Mouse (Mus musculus) midbrain, embryonic 13.5 days (tissue): ENCODE measurements around the gene Insm2. TPM values are rescaled to one million over a fixed set of nuclear protein-coding genes. Genes with fewer than 3 reads are reported as not detected.

Experiments
- ATAC-seq: fragments of 200-750 bp; cut with Nextera tagmentation; 2 replicates; pipeline ENCODE4 v1.8.0; 2017; ENCODE audit warnings: mild to moderate bottlenecking, moderate TSS enrichment, moderate library complexity
- H3K27ac ChIP-seq: fragments of 300-500 bp; sonication (generic); 2 replicates; pipeline ENCODE4 v1.5.1; 2015; ENCODE audit warnings: inconsistent platforms, mild to moderate bottlenecking, moderate library complexity
- H3K27me3 ChIP-seq: fragments of 300-500 bp; sonication (generic); 2 replicates; pipeline ENCODE4 v1.6.1; 2015; ENCODE audit warnings: mild to moderate bottlenecking, inconsistent platforms
- H3K36me3 ChIP-seq: fragments of 300-500 bp; sonication (generic); 2 replicates; pipeline ENCODE4 v1.6.1; 2015; ENCODE audit warnings: mild to moderate bottlenecking, inconsistent platforms
- H3K4me1 ChIP-seq: fragments of 300-500 bp; sonication (generic); replicated peaks from 2 replicates; pipeline ENCODE4 v1.6.1; 2015; ENCODE audit warnings: inconsistent platforms
- H3K4me2 ChIP-seq: fragments of 300-500 bp; sonication (generic); replicated peaks from 2 replicates; pipeline ENCODE4 v1.6.1; 2015; ENCODE audit warnings: moderate library complexity, mild to moderate bottlenecking, inconsistent platforms
- H3K4me3 ChIP-seq: fragments of 300-500 bp; sonication (generic); replicated peaks from 2 replicates; pipeline ENCODE4 v1.5.1; 2015; ENCODE audit warnings: mild to moderate bottlenecking, inconsistent platforms
- H3K9ac ChIP-seq: fragments of 300-500 bp; sonication (generic); replicated peaks from 2 replicates; pipeline ENCODE4 v1.6.1; 2015; ENCODE audit warnings: mild to moderate bottlenecking, inconsistent platforms
- H3K9me3 ChIP-seq: fragments of 300-500 bp; sonication (generic); 2 replicates; pipeline ENCODE4 v1.6.1; 2016; ENCODE audit warnings: mild to moderate bottlenecking, inconsistent platforms
- WGBS: fragments of 180-500 bp; shearing (Covaris S2); methylation state at CpG from one replicate; pipeline ENCODE4 v1.1.7; 2015; 5-methylcytosine and 5-hydroxymethylcytosine counted together
- polyA plus RNA-seq: library from polyadenylated mRNA; unstranded; fragments of >200 nt; fragmentation: Nextera tagmentation; extraction: Ambion mirVana; gene quantifications from 2 replicates; pipeline ENCODE4 v1.2.1, GENCODE M21; 2015

The Insm2 gene
- polyA plus RNA-seq, 1 experiment from 2014 or later, result 1.2 TPM

DNA sequence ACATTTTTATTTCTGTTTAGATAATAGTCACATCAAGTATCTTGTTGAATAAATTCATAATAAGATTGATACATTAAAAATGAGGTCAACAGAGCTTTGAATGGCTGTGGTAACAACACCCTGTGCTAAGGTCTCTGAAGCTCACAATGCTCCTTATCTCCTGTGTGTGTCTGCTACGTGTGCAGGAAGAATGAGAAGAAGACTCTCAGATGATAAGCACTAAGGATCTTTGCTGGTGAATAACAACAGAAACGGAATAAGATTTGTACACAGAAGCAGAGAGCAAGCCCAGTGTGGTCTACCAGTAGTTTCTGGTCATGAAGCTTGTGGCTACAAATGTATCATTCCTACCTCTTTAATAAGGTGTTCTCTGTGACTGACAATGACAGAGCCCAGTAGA is 11.6 kb downstream of the Insm2 start:
- 76% methylated on average over 2 of the region's 2 CpGs for WGBS
- H3K4me3 ChIP-seq, result no peak overlapping the region
- no peak overlapping the region for H3K27ac ChIP-seq
- peaks cover 4% of the 10 kb centered on the region; the same call in 1 of the 2 replicates for H3K4me1 ChIP-seq
- no peaks in the 10 kb centered on the region for H3K27me3 ChIP-seq
- no peaks in the 10 kb centered on the region for H3K9me3 ChIP-seq
- peaks cover 3% of the 10 kb centered on the region; the same call in 1 of the 2 replicates for H3K36me3 ChIP-seq
- no peak for ATAC-seq
- H3K4me2 ChIP-seq, result no peak overlapping the region
- H3K9ac ChIP-seq, result no peak overlapping the region

GRCm38 (mm10) chr12:55620321-55620720 is 21.1 kb downstream of the Insm2 start:
- no peak overlapping the region for H3K4me2 ChIP-seq
- no peaks in the 10 kb centered on the region for H3K27me3 ChIP-seq
- no peak overlapping the region for H3K27ac ChIP-seq
- WGBS, result 30% methylated on average over 2 of the region's 2 CpGs
- H3K9me3 ChIP-seq, result no peaks in the 10 kb centered on the region
- H3K4me1 ChIP-seq, result peaks cover 14% of the 10 kb centered on the region
- H3K36me3 ChIP-seq, result no peaks in the 10 kb centered on the region
- no peak overlapping the region for H3K4me3 ChIP-seq
- no peak overlapping the region for H3K9ac ChIP-seq
- peak; percentile 58; the same call in 1 of the 2 replicates for ATAC-seq

DNA sequence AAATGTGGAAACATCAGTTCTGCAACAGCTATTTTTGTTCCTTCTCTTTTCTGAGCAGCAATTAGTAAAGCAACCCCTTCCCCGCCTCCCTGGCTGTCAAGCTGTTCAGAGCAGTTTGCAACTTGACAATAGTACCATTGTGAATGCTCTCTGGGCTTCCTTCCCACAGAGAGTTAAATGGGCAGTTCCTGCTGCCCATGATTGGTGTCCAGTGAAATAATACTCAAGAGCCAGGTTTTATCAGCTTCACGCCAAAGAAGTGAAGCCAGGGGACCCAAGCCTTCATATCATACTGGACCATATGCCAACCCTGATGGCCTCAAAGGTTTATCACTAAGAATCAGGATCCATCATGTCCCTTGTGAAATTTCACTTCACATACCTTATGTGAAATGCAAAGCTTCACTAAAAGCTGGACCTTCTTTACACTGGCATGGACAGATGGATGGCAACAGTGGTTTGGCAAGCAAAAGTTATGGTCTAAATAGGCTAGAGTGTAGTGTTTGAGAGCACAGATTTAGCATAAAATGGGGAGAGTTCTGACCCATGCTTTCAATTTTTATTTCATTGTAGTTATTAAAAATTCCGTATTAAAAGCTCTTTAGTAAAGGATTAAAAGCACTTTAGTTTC is 23.5 kb downstream of the Insm2 start:
- Histone ChIP-seq H3K9ac (no peak overlapping the region), H3K4me2 (no peak overlapping the region), H3K27ac (no peak overlapping the region), H3K9me3 (no peaks in the 10 kb centered on the region), H3K36me3 (no peaks in the 10 kb centered on the region), H3K4me3 (no peak overlapping the region), H3K4me1 (peaks cover 14% of the 10 kb centered on the region), H3K27me3 (no peaks in the 10 kb centered on the region)
- 32% methylated on average over 3 of the region's 3 CpGs for WGBS
- peak; percentile 73 for ATAC-seq

GRCm38 (mm10) chr12:55623254-55623653 is 24.0 kb downstream of the Insm2 start:
- H3K4me2 ChIP-seq, result no peak overlapping the region
- H3K36me3 ChIP-seq, result no peaks in the 10 kb centered on the region
- H3K4me3 ChIP-seq, result no peak overlapping the region
- H3K27ac ChIP-seq, result no peak overlapping the region
- WGBS, result 83% methylated on average over 5 of the region's 5 CpGs
- H3K9me3 ChIP-seq, result no peaks in the 10 kb centered on the region
- no peaks in the 10 kb centered on the region for H3K27me3 ChIP-seq
- H3K4me1 ChIP-seq, result peaks cover 14% of the 10 kb centered on the region
- ATAC-seq, result no peak
- H3K9ac ChIP-seq, result no peak overlapping the region

- Histone ChIP-seq H3K27me3 (no peaks in the 10 kb centered on the region), H3K27ac (no peak overlapping the region), H3K4me1 (peaks cover 9% of the 10 kb centered on the region), H3K9me3 (no peaks in the 10 kb centered on the region), H3K4me2 (no peak overlapping the region), H3K36me3 (no peaks in the 10 kb centered on the region), H3K4me3 (no peak overlapping the region), H3K9ac (no peak overlapping the region)
- WGBS, result 31% methylated on average over 4 of the region's 4 CpGs
- no peak for ATAC-seq
These were observed 27.5 kb downstream of the Insm2 start for GRCm38 (mm10) chr12:55626711-55627110.

DNA sequence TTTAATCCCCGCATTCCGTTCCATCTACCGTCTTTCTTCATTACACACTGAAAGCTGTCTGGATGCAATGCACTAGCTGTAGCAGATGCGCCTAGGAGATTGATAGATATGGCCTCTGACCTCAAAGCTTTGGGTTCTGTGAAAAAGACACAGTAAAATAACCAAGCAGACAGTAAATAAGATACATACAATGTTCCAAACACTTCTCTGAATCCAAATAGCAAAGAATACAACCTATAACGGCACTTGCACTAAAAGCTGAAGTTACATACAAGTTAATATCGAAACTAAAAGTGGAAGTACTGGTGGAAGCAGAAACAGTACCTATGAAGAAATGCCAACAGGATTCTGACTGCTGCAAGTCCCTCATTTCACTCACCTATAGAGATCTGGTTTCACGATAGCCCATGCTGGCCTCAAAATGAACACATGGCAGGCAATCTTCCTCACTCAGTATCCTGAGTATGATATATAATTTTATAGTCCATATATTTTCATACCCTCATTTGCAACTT is 48.8 kb downstream of the Insm2 start:
- H3K36me3 ChIP-seq, result peaks cover 3% of the 10 kb centered on the region; the same call in 1 of the 2 replicates
- H3K9me3 ChIP-seq, result no peaks in the 10 kb centered on the region
- no peaks in the 10 kb centered on the region for H3K27me3 ChIP-seq
- no peak overlapping the region for H3K4me3 ChIP-seq
- H3K4me2 ChIP-seq, result no peak overlapping the region
- no peak overlapping the region for H3K27ac ChIP-seq
- no peak for ATAC-seq
- no peak overlapping the region for H3K9ac ChIP-seq
- no peaks in the 10 kb centered on the region for H3K4me1 ChIP-seq
- 93% methylated on average over 7 of the region's 7 CpGs for WGBS

Other genes with a start within 250 kb of the Insm2 start
- gene Psma6, start 215.2 kb upstream of the Insm2 start, polyA plus RNA-seq, result 464 and 465 TPM in 2 replicates
- 48.8 and 52.9 TPM in 2 replicates for gene Nfkbia, start 106.8 kb upstream of the Insm2 start, polyA plus RNA-seq
- gene Aldoart2, start 34.2 kb upstream of the Insm2 start, polyA plus RNA-seq, result not detected in 2 replicates
- gene Ralgapa1, start 221.7 kb downstream of the Insm2 start, polyA plus RNA-seq, result 21.5 and 21.8 TPM in 2 replicates
- 52.5 and 56.1 TPM in 2 replicates for gene Brms1l, start 236.9 kb downstream of the Insm2 start, polyA plus RNA-seq